Mouse (Mus musculus) left cerebral cortex, postnatal 10 days (tissue): ENCODE results near the gene Lst1. TPM values are rescaled to one million over a fixed set of nuclear protein-coding genes. Genes with fewer than 3 reads are reported as not detected.
"Not testable (repeated sequence)": the region's sequence is repeated elsewhere in the genome, so short reads cannot be mapped to it uniquely, and the experiment has no call there.

ENCODE experiments used
- DNase-seq, 2 experiments: peaks; one replicate each; pipeline ENCODE4 v3.0.0; 2021 to 2022; ENCODE audit warnings: low spot score in 2 of 2, mixed read lengths in 1 of 2; ENCODE audit errors: extremely low spot score in 1 of 2
- intact Hi-C: fragments of 180-260 bp; cut with DNase I; formaldehyde crosslinking; loops from one replicate; pipeline ENCODE4 v1.15.1; 2025
- total RNA-seq, 2 experiments: library from RNA; stranded (reverse); gene quantifications; 2 replicates each; pipeline ENCODE4 v1.2.3; 2021

Gene Lst1
- total RNA-seq: 10 to 100 TPM; 13.7 to 14.9 TPM

DNA sequence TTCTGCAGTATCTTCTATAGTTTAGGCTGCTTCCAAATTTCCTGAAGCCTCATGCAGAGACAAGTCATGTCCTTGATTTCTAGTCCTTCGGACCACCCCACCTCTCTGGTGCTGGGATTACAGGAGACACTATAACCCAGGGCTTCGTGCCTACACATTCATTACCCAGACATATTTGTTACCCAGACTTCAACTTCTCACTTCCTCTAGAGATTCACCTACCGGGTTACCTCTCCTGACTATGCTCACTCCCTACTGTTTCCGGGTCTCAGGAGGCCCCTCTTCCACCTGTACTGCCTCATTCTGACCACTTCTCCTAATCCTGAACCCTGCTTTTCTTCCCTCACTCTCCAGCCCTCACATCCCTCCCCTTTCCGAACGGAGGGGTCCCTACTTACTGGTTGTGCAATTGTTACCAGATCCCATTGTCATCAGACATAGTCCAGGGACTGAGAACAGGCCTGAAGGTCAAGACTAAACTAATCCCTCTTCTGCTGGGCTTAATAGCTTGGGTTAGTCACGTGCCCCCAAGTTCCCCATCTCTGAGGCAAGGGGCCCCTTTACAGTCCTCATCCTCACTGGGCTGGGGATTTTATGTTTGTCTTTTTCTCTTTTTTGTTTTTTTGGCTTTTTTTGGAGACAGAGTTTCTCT, at the start of gene Lst1:
Gene Lst1 (minus strand): TSS at position 481 of the 652 bp plus-strand sequence.
- DNase-seq: no peak
- intact Hi-C loops: no loop called here

DNA sequence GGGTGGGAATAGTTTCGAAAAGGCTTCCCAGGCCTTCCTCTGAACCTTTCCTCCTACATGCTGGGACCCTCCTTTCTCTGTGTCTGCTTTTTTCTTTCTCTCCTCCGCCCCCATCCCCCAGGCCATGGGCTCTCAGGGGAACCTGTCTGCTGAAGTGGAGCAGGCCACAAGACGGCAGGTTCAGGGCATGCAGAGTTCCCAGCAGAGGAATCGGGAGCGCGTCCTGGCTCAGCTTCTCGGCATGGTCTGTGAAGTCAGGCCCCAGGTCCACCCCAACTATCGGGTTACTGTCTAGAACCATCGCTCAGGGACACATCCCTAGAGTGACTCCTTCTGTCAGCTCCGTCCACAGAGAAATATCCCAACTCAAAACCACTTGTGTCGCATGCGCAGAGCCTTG, 49.3 kb upstream of the Lst1 start:
- DNase-seq: no peak
- intact Hi-C loops: no loop called here

DNA sequence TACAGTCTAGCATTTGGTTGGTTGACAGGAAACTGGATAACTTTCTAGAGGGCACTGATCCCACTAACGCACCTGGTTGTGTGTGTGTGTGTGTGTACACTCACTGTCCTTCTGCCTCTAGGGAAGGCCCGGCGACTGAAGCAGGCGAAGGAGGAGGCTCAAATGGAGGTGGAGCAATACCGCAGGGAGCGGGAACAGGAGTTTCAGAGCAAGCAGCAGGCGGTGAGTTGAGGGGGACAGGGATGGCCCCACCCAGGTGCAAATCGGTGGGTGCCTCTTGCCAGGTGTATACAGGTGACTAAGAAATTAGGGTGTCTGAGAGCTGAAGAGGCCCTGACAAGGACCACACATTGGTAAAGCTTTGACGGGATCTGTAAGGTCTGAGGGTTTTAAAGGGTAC, 48.8 kb upstream of the Lst1 start:
- no peak for DNase-seq
- intact Hi-C loops: no loop called here

DNA sequence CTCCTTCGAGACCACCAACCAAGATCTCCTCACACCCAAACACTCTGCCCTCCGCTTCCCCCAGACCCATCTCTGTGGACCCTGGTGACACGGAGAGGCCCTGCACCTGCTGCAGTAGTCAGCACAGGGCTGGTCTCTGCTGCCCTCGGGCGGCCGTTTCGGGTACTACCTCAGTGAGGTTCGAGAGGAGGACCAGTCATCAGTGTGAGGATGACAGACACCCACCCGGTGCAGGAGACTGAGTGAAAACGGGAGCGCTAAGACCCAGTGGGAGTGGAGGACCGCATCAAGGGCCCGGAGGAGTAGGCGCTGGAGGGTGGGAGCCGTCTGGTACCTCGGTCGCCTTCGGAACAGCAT, 48.1 kb upstream of the Lst1 start:
- DNase-seq: peak; percentile 96 to 98
- intact Hi-C loops: no loop called here

DNA sequence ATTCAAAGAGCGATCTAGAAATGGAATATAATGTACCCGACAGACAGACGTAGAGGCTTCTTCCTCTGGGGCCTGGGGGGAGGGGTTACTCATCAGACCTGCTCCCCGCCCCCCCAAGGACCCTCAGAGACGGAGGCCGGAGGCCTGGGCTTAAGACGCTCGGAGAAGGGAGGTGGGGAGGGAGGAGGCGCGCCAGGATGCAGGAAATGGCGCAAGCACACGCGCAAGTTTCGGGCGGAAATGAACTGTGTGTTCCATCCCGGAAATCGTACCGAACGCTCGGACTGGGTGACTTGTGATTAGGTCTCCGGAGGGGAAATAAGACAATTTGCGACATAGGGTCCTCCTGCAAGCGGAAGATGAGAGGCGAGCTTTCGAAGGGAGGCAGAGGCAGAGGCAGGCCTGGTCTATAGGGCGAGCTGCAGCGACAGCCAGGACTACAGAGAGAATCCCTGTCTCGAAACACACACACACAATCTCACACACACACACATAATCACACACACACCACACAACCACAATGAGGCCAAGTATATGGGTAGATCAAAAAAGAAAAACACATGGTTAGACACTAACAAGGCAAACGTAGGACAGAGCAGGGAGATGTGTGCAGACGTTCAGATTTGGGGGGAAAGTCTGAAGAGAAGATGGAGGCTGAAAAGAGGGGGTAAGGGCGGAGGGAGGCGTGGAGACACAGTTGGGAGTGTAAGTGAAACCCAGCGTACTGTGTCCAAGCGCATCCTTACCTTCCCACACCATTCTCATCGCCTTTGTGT, 47.6 kb upstream of the Lst1 start, which contains the start of gene Nfkbil1:
Gene Nfkbil1 (minus strand): TSS at position 179 of the 776 bp plus-strand sequence.
- intact Hi-C loops: no loop called here
- DNase-seq: peak; percentile 91 to 94

DNA sequence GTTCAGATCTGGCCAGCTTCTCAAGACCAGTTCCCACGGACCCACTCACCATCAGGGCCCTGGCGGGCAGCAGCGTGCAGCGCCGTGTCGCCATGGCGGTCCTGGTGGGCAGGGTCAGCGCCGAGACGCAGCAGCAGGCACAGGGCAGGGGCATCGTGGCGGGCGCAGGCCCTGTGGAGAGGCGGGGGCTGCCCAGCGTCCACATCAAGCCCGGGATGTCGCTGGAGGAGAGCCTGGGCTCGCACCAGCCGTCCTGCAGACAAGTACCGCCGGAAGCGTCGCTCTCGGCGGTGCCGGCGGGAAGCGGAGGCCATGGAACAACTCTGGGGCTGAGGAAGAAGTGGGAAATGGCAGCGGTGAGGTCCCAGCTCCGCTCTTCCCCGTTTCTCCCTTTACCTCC, 46.7 kb upstream of the Lst1 start:
- peak in 1 of 2 experiments; percentile 72 for DNase-seq

DNA sequence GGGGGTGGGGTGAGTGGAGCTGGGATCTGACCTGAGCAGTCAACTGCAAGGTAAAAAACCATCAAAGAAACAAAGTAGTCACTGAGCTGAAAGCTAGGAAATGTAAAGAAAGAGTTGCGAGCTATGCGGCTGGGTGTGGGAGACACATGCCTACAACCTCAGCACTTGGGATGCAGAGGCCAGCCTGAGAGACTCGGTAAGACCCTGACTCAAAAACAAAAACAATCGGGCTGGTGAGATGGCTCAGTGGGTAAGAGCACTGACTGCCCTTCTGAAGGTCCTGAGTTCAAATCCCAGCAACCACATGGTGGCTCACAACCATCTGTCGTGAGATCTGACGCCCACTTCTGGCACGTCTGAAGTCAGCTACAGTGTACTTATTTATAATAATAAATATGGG, 45.9 kb upstream of the Lst1 start:
- intact Hi-C loops, DNase-seq: not testable (repeated sequence)

More for the DNA sequence above, 46.7 kb upstream of the Lst1 start:
- intact Hi-C loops: no loop called here

DNA sequence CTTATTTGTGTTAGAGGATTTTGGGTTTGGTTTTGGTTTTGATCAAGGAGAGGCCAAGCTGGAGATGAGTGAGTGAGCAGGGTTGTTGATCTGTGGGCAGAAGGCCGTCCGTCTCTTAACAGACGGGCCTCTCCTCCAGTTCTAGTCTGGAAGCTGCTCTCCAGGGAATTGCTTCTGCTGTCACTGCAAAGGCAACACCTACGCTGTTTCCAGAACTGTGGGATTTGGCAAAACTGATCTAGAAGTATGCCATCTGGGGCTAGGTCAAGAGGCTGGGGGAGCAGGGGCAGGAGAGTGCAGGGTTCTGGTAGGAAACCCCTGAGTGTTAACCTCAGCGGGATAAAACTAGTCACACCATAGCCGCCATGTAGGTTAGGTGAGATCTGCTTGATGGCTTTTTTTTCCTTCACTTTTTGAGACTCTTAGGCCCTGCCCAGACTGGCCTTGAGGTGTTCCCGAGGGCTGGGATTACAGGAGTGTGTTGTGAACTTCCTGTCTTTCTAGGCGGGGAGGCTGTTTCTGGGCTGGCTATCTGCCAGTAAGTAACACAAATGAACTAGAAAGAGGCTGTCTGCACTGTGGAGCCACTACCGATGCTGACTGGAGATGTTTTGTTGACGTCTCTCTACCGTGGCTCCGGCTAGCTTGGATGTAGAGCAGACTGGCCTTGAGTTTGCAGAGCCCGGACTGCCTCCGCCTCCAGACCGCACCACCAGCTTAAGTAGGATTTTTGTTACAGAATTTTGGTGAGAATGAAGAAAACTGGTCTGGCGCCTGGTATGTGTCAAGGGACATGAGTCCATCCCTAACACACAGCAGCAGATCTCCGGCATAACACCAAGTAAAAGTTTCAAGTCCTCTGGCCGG, 45.1 kb upstream of the Lst1 start, which contains the start of gene Atp6v1g2:
Gene Atp6v1g2 (plus strand): TSS at position 547 of the 867 bp plus-strand sequence.
- intact Hi-C loops: no loop called here
- no peak for DNase-seq

DNA sequence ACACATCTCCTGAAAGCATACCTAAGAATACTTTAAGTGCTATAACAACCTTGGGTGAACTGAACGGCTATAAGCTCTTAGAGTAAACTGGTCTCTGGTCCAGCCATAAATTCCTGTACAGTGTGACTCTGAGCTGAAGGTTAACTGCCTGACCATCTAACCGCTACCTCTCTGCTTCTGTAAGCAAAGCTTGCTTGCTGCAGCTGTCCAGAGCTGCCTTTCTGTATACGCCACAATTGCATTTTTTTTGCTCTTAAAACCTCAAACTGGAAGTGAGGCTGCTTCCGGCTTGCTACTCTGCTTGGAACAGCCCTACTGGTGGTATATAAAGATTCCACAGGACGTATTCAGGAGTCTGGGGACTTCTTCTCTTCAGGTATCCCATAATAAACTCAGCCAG, 44.4 kb upstream of the Lst1 start:
- intact Hi-C loops: loop anchor here (1.0 kb wide), 1 partner anchor 63 kb away; no protein-coding TSS in a partner anchor
- DNase-seq: no peak

DNA sequence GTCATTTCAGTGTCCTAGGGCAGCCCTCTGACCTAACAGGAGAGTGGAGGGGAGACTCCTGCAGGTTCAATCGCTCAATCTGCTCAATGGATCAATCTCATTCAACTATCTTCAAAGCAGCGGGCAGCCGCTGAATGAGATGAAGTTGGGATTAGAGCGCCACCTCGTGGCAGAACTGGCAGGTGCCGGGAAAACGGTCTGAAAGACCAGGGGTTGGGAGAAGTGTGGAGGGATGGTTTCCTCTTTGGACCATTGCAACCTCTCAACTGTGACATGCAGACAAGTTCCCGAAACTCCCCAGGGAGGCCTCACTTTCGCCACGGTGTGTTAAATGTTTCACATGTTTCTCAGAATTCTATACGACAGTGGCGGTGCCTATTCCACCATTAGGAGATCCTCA, 43.8 kb upstream of the Lst1 start:
- peak; percentile 83 to 85 for DNase-seq
- intact Hi-C loops: loop anchor here (1.0 kb wide), 1 partner anchor 63 kb away; no protein-coding TSS in a partner anchor

DNA sequence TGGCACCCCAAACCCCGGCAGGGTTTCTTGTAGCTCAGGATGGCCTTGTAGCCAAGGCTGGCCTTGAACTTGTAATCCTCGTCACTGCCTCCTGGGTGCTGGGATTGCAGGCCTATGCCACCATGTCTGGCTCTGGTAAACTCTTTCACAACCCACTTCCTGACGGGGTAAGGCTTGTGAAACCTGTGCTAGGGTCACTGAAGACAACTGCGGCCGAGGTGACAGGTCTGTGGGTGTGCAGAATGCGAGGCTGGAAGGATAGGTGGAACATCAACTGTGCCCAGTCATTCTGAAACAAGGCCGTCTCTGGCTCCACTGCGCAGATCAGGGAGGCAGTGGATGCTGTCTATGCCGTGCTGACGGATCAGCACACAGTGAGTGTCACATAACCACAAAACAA, 42.8 kb upstream of the Lst1 start:
- intact Hi-C loops: no loop called here
- DNase-seq: no peak

DNA sequence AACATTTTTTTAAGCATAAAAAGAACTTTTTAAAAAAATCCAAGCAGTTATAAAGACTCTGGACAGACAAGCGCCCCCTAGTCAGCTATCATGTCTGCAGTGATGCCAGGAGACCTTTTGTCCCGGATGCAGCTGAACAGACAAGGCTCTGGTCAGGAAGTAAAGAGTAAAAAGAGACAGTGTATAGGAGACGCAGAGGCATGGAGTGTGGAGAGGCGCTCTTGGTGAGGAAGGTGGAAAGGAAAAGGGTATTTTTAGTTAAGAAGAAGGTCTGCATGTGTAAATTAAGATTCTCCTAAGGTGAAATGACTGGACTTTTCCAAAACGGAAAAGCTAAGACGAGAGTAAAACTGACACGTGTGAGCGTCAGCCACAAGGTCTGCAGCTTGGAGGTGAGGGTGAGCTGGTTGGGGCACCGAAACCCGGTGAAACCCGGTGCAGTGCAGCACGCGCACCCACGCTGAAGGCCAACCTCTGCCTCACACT, 38.4 kb upstream of the Lst1 start:
- intact Hi-C loops: no loop called here
- no peak for DNase-seq

DNA sequence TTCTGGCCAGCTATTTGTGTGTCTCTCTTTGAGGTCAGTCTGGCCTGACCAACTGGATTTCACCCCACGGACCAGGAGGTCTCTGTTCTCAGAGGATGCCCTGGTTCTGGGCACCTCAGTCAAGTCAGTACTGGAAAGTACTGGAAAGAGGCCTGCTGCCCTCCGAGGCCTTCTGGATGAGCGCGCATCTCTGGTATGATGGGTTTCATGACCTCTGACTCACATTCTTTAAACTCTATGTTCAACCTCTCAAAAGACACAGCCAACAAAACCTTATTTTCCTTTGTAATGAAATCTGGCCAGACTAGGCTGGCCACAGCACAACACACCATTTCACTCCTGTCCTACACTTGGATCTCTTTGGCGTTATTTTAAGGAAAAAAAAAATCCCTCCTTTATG, 37.2 kb upstream of the Lst1 start:
- intact Hi-C loops: no loop called here
- DNase-seq: no peak

DNA sequence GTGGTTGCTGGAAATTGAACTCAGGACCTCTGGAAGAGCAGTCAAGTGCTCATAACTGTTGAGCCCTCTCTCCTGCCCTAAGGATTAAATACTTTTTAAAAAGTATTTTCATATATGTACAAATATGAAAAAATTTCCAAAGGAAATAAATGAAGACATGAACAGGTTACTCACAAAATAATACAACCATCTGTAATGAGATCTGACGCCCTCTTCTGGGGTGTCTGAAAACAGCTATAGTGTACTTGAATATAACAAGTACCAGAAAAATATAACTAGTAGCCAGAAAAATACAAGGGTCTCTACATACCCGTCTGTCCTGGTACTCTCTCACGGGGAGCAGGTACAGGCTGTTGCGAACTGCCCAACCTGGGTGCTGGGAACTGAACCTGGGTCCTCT, 36.4 kb upstream of the Lst1 start:
- no peak for DNase-seq
- intact Hi-C loops: no loop called here

DNA sequence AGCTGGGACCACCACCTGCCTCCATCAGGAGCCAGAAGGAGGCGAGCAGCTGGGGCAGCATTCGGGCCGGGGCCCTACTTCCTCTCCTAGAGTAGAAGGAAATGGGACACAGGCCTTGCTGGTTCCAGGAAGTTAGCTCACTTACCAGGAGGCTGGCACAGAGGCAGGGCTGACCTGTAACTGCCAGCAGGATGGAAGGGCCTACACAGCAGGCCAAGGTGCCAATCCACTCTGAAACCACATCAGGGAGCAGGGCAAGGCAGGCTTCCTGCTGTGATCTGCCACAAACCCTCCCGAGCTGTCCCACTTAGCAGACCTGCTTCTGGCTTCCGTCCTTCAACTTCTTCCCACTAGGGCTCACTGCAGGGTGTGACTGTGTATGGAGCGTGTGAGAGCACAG, 34.1 kb upstream of the Lst1 start:
- intact Hi-C loops: no loop called here

DNA sequence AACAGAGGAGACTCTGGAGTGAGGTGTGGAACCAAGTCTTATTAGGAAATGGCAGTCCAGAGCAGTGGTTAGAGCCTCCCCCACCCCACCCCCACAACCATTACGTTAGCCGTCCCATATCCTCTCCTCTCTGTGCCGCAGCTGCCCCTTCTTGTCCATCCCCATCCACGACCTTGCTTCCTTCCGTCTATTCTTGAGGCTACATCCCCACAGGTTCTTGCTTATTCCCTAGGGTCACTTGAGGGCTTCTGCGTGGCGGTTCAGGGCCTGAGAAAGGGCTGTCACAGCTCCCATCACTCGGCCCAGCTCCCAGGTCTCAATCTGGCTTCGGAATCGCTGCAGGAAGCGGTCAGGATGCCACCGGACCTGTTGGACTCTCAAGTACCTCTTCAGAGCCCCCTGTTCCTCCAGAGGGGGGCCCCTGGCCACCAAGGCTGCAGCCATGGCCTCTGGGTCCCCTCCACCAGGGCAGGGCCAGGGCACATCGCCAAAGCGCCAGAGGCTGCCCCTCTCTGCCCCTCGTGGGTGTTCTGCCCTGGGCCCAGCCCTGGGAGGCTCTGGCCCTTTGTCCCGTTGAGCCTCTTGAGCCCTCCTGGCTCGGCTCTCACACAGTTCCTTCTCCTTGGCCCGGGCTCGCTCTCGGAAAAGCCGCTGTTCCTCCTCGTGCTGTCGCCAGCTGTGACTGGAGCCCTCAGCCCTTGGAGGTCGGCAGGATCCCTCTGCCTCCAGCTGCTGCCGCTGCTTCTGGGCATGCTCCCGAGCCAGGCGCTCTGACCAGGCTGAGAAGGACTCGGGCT, 32.1 kb upstream of the Lst1 start, which contains the start of gene Gm16181:
Gene Gm16181 (plus strand): TSS at position 679 of the 797 bp plus-strand sequence.
- peak in 1 of 2 experiments; percentile 65 for DNase-seq
- intact Hi-C loops: no loop called here

More for the DNA sequence above, 34.1 kb upstream of the Lst1 start:
- DNase-seq: peak in 1 of 2 experiments; percentile 54

DNA sequence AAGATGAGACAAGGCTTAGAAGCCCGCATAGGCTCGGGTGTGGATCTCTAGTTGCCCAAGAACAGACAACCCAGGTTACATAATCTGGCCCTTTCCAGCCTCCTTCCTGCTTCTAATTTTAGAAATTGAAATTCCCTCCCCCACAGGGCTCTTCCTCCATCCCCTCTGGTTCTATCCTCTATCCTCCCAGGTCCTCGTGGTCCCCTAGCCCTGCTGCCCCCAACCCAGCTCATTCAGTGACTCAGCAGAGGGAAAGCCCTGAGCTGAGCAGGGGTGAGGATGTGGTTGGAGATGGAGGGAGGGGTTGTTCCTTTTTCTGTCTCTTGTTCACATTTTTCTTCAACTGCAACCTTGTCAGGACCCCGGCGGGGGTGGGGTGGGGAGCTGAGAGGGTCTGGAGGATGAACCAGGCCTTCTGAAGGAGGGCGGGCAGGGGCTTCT, 31.4 kb upstream of the Lst1 start:
- no peak for DNase-seq
- intact Hi-C loops: no loop called here

DNA sequence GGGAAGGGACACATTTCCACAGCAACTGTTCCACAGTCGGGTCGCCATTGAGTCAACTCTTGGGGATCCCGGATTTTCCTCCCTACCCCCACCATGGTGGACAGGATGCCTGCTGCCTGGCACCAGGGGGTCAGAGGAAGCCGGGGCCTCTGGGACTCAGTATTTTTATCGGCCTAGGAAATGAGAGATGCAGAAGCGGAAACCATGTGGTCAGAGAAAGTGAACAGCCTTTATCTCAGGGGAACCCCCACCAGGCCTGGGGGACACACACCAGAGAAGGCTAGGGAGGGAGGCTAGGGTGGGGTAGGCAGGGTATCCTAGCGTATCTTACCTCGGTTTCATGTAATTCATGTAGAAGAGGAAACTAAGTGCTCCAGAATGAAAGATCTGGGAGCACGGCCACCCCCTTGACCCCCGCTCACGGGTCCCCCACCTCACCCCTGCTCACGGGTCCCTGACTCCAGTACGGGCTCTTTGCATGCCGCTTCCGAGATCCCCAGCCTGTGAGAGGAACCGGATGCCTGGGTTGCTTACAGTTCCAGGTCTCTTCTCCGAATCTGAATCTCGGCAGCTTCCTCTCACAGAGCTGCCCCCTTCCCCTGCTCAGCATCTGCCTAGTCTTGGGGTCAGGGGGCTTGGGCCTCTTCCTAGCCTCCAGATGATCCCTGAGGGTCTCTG, 30.4 kb upstream of the Lst1 start:
- DNase-seq: peak in 1 of 2 experiments; percentile 57
- intact Hi-C loops: no loop called here
